Mouse (Mus musculus) c-Kit-positive CD71-positive TER-119-positive erythroid progenitor cells, embryonic 14.5 days (primary cell): ENCODE measurements around the gene 3110001I22Rik.
"Not testable (repeated sequence)": the region's sequence is repeated elsewhere in the genome, so short reads cannot be mapped to it uniquely, and the experiment has no call there.

Experiments
- DNase-seq: peaks from one replicate; pipeline ENCODE4 v3.0.0-alpha.2; 2013; ENCODE audit warnings: low spot score

Gene 3110001I22Rik

DNA sequence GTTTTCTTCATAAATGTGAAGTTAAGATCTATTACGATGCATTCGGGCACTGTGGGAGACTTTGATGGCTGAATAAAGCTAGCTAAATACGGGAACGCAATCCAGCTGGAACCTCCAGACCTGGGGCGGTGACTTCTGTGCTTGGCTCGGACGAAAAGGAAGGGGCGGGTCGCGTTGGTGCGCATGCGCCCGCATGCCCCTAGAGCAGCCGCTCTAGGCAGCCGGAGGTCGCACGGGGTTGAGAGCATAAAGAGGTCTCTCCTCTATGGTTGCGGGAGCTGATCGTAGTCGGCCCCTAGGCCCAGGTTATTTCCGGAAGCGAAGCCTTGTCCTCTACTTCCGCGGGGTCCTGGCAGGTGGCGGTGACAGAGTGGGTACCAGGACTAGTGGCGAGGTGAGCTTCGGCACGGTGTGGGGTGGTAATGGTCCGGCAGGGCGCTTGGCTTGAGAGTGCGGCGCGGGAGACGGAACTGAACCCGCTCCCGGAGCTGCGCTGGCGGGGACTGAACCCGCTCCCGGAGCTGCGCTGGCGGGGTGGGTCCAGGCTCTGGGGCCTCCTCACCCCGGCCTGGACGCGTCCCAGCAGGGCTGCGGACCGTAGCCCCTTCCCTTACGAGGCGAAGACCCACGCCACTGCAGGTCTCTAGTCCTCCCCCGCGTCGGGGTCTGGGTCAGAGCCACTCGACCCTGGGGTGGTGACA lies at the start of gene 3110001I22Rik, which contains the start of gene Bfar:
3110001I22Rik (plus strand) TSS at position 245 of the 701 bp plus-strand sequence.
Bfar (plus strand) TSS at position 174 of the 701 bp plus-strand sequence.
- DNase-seq: peak; percentile 86

DNA sequence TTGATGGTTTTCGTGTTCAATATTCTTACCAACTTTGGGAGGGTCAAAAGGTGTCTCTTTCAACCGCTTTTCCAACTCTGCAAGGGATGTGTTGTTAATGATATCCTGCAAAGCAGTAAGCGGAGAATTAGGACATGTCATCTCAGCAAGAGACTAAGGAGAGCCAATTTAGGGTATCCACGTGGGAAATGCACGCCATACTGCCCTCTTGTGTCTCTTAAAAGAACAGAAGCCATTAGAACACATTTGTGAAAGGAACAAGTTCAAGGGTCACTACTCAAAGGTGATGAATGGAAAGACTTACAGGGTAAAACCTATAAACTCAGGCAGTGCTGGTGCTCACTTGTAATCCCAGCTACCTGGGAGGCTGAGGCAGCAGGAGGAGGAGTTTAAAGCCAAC lies 43.4 kb upstream of the 3110001I22Rik start:
- no peak for DNase-seq

DNA sequence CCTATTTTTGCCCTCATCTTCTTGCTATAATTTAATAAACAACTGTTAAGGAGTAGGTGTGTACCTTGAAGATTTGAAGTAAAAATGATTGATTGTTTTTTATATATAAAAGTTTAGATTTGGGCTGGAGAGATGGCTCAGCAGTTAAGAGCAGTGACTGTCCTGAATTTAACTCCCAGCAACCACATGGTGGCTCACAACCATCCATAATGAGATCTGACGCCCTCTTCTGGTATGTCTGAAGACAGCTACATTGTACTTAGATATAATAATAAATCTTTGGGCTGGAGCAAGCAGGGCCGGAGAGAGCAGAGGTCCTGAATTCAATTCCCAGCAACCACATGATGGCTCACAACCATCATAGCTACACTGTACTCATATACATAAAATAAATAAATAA lies 33.5 kb upstream of the 3110001I22Rik start:
- DNase-seq: not testable (repeated sequence)

DNA sequence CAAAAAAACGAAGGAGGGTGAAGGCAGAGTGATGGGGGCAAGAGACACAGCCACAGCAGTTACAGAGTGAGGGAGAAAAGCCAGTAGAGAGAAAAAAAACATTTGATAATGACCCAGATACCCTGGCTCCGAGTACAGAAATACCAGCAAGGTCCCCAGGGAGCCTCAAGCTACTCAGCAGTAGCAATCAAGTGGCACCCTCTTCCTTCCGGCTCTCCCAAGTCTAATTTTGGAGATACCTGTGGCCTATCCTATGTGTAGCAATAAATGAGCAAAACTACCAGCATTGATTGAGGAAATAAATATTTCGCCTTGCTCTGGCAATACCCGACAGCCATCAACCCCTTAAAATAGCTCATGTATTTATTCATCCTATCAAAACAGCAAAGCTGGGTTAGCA lies 32.2 kb upstream of the 3110001I22Rik start:
- DNase-seq: no peak

GRCm38 (mm10) chr16:13640064-13640463 lies 31.7 kb upstream of the 3110001I22Rik start:
- DNase-seq: no peak

DNA sequence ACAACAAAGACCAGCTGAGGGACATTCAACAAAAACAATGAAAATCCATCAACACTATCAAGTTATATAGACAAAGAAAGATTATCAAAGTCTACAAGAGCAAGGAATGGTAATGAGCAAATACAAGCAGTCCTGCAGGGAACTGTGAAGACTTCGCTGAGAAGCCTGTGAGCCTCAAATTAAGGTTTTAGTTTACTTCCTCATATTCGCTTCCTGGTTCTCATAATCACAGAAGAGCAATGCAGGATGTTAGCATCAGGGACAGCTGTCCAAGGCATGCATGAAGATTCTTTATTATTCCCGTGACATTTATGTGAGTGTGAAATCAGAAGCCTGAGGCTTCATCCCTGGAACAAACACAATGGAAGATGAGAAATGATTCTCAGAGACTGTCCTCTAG lies 27.3 kb upstream of the 3110001I22Rik start:
- DNase-seq: no peak

GRCm38 (mm10) chr16:13645930-13646329 lies 25.8 kb upstream of the 3110001I22Rik start:
- DNase-seq: no peak

DNA sequence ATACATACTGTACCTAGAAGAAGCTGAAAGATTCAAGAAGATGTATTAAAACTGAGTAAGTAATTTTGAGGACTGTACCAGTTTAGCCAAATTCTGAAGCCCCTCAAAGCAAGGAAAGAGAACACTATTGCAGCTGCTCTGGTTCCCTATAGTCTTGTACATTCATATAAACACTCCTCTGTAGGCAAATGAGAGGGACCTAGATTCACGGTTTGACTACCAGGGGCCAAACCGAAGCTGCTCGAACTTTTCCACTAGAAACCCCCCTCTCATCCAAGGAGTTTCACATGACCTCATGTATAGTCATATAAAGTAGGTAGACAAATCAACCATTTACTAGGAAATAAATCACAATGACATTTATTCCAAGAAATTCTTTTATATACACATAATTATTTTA lies 12.8 kb upstream of the 3110001I22Rik start:
- DNase-seq: no peak

DNA sequence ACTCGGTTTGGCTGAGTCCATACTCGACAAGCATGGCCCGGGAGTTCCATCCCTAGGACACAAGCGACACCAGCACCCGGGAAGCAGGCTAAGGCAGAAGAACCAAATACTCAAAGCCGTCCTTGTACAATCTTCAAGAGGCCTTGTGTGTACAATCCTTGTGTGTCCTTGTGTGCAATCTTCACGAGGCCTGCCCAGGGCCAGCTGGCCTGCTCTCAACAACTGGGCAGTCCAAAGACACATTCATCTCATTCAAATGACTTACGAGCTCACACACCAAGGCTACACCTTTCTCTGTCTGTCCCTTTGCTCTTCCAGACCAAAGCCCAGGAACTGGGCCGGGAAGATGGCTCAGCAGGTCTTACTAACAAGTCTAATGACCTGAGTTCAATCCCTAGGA lies 11.0 kb upstream of the 3110001I22Rik start:
- DNase-seq: no peak

- peak; percentile 88 for DNase-seq
Observed at GRCm38 (mm10) chr16:13667878-13668343, 3.8 kb upstream of the 3110001I22Rik start, which contains the start of gene Parn. Parn (minus strand) TSS chr16:13668170.

DNA sequence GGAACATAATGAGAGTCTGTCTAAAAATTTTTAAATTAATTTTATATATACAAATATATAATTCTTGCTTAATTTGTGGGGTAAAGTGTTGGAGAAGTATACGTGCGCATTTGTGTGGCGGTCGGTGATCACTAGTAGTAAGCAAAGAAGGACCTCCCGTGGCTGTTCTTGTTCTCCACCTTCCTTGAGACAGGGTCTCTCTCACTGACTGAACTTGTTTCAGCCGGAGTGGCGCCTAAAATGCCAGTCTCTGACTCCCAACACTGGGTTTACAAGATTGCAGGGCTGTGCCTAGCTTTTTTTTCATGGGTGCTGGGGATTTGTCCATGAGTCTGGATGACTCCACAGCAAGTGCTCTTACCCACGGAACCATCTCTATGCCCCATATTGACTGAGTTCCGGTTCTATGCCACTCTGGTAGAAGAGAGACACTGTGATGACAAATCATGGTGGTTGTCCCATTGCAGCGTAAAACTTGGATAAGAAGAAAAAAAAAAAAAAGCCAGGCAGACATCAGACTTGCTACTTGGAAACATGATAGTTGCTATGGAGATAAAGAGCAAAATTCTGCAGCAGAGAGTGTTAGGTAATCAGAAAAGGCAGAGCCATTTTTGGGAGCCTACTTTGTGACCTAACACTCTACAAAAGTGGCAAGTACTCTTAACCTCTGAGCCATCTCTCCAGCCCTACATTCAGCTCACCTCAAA lies 3.2 kb upstream of the 3110001I22Rik start:
- DNase-seq: peak; percentile 61

DNA sequence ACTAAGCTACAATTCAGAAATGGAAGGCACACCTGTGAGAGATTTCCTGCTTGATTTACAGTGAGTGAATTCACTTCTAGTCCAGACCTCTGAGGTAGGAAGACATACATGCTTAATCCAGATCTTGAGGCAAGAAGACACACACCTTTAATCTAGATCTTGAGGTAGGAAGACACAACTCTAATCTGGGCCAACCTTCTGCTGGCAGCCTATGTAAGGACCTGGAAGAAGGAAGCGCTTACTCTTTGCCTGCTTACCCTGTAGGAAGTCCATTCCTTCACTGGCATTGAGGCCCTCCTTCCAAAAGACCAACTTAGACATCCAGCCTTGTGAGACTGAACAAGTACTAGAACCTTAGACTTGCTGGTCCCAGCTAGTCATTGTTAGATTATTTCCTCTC lies 2.4 kb upstream of the 3110001I22Rik start:
- no peak for DNase-seq

DNA sequence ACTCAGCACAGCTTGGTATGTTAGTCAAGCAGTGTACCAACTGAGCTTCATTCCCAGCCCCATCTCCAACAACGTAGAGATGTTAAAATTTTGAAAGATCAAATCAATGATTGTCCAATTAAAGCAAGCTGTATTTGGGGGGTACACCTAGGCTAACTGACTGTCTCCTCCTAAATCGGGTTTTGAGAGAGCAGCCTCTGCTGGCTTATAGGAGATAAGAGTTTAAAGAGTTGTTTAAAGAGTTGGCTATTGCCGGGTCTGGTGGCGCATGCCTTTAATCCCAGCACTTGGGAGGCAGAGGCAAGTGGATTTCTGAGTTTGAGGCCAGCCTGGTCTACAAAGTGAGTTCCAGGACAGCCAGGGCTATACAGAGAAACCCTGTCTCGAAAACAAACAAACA lies 833 bp upstream of the 3110001I22Rik start:
- DNase-seq: not testable (repeated sequence)

- peak; percentile 76 for DNase-seq
Observed at GRCm38 (mm10) chr16:13672386-13672898, 713 bp downstream of the 3110001I22Rik start.

- no peak for DNase-seq
Observed at GRCm38 (mm10) chr16:13673114-13673513, 1.4 kb downstream of the 3110001I22Rik start.

GRCm38 (mm10) chr16:13674511-13674910 lies 2.8 kb downstream of the 3110001I22Rik start:
- DNase-seq: no peak

- DNase-seq: no peak
Observed at GRCm38 (mm10) chr16:13678601-13679319, 7.0 kb downstream of the 3110001I22Rik start.

GRCm38 (mm10) chr16:13698998-13699397 lies 27.3 kb downstream of the 3110001I22Rik start:
- DNase-seq: peak; percentile 3

- no peak for DNase-seq
Observed at GRCm38 (mm10) chr16:13702184-13702583, 30.5 kb downstream of the 3110001I22Rik start.

DNA sequence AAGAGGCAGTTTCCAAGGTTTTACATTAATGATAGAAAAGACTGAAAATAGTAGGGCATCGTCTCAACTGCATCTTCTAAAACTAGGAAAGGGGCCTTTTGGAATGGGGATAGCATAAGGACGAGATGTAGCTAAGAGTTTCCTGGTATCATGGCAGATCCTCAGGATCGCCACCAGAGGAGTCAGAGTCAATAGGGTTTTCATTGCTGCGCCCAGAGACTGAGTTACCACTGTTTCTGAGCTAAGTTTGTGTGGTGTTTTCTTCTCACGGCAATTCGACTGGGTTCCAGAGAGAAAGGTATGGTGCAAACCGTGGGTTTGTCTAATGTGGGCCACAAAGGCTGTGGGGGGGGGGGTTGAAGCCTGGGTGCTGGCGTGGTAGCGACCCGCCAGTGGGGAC lies 32.9 kb downstream of the 3110001I22Rik start:
- no peak for DNase-seq

DNA sequence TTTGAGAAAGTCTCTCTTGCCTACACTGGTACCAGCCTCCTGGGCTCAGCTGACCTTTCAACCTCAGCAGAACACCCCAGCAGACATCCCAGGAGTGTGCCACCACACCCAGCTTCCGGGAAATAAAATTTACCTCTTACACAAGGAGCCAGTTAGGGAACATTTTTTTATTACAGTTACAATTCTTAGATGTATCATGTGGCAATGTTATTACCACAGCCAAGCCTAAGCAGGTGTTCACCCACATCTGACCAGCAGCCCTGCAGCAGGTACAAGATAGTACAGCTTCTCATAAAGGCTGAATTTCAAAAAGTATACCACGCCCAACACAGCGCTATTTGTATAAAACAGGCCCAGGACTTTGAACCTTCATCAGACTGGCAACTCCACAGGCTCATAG lies 43.2 kb downstream of the 3110001I22Rik start:
- DNase-seq: no peak

DNA sequence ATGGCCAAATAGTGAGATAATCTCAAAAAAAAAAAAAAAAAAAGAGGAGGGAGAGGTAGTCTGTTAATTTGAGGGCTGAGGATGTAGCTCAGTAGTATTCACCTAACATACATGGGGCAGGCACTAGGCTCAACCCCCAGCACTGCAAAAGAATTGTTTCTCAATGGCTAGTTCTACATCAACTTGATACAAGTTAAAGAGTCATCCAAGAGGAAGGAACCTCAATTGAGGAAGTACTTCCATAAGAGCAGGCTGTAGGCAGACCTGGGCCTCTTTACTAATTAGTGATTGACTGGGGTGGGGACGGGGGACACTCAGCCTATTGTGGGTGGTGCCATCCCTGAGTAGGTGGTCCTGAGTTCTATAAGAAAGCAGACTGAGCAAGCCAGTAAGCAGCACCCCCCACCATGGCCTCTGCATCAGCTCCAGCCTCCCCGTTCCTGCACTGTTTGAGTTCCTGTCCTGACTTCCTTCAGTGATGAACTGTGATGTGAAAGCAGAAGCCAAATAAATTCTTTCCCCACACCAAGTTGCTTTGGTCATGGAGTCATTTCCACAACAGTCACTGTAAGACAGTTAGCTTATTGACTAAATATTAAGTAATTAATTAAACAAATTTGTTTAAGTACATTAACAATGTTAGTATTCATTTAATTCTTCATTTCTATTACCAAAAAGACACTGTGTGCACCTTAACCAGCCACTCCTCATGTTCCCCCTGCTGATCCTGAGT lies 45.3 kb downstream of the 3110001I22Rik start:
- no peak for DNase-seq
